Mouse (Mus musculus) spleen, postnatal 0 days (tissue): ENCODE data around the gene Olfr985. TPM values are rescaled to one million over a fixed set of nuclear protein-coding genes. Genes with fewer than 3 reads are reported as not detected.

Experiments used
- polyA plus RNA-seq: library from polyadenylated mRNA; unstranded; fragments of >200 nt; fragmentation: Nextera tagmentation; extraction: Ambion mirVana; gene quantifications from 2 replicates; pipeline ENCODE4 v1.2.1, GENCODE M21; 2015

The Olfr985 gene
- polyA plus RNA-seq: not detected in 2 replicates

DNA sequence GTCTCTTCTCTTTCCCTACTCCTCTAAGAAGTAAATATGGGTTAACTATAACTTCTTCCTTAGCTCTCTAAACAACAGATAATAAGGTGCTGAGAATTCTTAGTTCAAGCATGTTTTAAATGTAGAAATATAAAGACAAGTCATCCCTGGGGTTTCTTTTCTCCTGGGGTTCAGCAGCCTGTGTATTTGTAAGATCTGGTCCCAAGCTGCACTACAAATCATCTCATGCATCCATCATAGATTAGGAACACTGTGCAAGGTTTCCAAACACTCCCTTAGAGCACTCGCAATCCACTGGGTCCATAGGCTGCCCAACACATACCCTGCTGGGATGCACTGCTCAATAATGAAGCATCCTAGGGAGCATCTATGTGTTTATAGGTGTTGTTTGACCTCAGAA, at the start of gene Olfr985:
TSS of gene Olfr985 (minus strand) at position 101 of the 400 bp plus-strand sequence.

DNA sequence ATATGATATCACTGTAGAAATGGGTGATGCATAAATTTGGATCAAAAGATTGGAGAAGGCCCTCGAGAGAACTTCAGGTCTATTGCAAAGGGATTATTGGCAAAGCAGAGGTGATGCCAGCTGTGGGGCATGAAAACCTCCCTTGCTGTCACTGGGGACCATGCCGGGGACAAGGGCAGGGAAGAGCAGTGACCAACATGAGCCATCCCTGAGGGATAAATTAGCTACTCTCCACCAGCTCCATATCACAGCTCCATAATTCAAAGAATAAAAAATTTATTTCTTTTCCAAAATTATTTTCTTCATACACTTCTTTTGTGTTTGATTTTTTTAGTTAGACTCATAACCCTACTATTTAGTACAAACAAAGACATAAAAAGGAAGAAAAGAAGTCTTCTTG, 15.9 kb downstream of the Olfr985 start, which contains the start of gene Olfr984:
TSS of gene Olfr984 (minus strand) at position 101 of the 400 bp plus-strand sequence.

DNA sequence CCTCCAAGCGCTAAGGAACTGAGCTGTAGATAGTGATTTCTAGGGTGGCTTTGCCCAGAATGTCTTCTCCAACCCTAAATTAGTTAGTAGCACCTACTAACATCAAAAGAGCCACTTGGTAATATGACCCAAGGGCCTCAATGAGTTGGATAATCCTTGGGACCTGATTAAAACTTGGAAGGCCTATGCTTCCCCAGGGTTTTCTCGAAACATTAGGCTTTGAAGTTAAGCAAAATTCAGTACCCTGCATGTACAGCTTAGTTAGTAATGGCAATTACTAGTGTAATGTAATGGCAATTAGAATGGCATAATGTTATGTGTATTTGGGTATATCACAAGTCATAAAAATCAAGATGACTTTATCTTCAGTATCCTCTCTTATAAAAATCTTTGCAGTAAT, 36.5 kb downstream of the Olfr985 start, which contains the start of gene Olfr983:
TSS of gene Olfr983 (minus strand) at position 101 of the 400 bp plus-strand sequence.

Other genes with a start within 250 kb of the Olfr985 start
- gene Olfr229, start 222.8 kb downstream of the Olfr985 start, polyA plus RNA-seq: not detected in 2 replicates
- gene Olfr974, start 192.7 kb downstream of the Olfr985 start, polyA plus RNA-seq: not detected in 2 replicates
- gene Olfr975, start 178.1 kb downstream of the Olfr985 start, polyA plus RNA-seq: not detected in 2 replicates
- not detected in 2 replicates for gene Olfr976, start 169.1 kb downstream of the Olfr985 start, polyA plus RNA-seq
- gene Olfr978, start 138.1 kb downstream of the Olfr985 start, polyA plus RNA-seq: not detected in 2 replicates
- gene Olfr979, start 126.7 kb downstream of the Olfr985 start, polyA plus RNA-seq: not detected in 2 replicates
- gene Olfr980, start 120.6 kb downstream of the Olfr985 start, polyA plus RNA-seq: not detected in 2 replicates
- not detected in 2 replicates for gene Olfr981, start 108.7 kb downstream of the Olfr985 start, polyA plus RNA-seq
- gene Olfr982, start 56.4 kb downstream of the Olfr985 start, polyA plus RNA-seq: not detected in 2 replicates
- not detected in 2 replicates for gene Olfr983, start 36.6 kb downstream of the Olfr985 start, polyA plus RNA-seq
- gene Olfr984, start 16.0 kb downstream of the Olfr985 start, polyA plus RNA-seq: not detected in 2 replicates
- gene Tmem225, start 17.9 kb upstream of the Olfr985 start, polyA plus RNA-seq: not detected in 2 replicates
- not detected in 2 replicates for gene Olfr986, start 50.7 kb upstream of the Olfr985 start, polyA plus RNA-seq
- gene Zfp202, start 62.1 kb upstream of the Olfr985 start, polyA plus RNA-seq: 0.90 and 1.0 TPM in 2 replicates
- 0.25 and 0.50 TPM in 2 replicates for gene Scn3b, start 139.0 kb upstream of the Olfr985 start, polyA plus RNA-seq